Mouse (Mus musculus) mature B cell (primary cell): ENCODE data around the gene Majin.

Source experiments
- in situ Hi-C: fragments of 300-500 bp; cut with MboI; formaldehyde crosslinking; loops from 2 replicates; pipeline ENCODE4 v1.14.3; 2019

Gene Majin

GRCm38 (mm10) chr19:6184131-6184530, at the start of gene Majin:
TSS of gene Majin (plus strand) at chr19:6184388.
- in situ Hi-C loops = no loop called here

GRCm38 (mm10) chr19:6136397-6136796, 47.8 kb upstream of the Majin start:
- in situ Hi-C loops = no loop called here

DNA sequence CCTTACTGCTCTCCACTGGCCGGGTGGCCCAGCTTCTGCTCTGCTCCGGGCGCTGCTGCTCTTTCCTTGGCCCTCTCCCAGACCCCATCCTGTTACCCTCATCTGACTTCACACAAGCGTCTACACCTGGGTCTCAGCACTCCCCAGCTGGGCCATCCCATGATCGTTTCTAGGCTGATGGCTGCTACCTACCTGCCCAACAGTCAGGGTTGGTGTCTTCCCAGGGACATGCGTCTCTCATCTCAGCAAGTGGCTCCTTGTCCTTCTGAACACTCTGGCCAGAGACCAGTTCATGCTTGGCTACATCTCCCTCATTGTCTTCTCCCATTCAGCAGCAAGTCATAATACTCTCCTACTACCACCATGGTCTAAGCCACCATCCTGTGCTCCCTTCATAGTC, 44.5 kb upstream of the Majin start:
- in situ Hi-C loops = no loop called here

DNA sequence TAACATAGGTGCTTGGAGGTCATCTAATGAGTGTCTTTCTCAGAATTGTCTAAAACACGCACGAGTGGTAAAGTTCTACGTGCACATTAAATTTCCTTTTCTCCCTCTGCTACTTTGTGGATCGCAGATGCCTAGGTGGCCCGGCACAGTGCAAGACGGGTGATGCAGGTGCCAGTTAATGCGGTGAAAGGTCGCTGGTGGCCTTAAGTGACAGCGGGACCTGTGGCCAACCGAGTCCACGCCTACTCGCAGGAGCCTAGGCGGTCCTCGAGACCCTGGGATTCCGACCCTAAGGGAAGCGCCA, 43.9 kb upstream of the Majin start:
- in situ Hi-C loops = no loop called here

DNA sequence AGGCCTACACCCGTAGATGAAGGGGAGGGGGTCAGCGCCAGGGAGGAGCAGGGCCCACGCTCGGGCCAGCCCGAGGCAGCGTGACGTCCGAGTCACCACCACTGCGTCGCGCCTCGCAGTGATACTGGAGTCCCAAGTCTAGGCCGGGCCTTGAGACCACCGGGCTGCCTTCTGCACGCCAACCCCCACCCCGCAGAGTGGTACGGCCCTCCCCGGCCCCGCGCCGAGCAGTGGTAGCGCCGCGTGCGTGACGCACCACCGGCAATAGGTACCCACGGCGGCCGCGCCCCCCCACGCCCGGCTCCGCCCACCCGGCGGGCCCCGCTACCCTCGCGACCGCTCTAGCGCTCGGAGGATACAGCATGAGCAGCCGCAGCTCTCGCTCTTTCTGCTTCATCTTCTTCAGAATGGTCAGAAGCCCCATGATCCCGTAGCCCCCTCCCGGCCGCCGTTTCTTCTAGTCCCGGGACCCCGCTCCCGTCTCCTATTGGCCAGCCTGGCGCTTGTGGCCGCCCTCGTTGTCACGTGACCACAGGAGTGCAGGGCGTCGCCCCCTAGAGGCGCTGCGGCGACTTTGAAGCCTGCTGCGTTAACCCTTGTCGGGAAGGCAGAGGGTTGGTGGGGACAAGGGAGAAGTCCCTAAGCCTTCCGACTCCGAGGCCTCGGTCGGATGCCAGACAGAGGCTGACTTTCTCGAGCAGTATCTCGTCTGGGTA, 43.4 kb upstream of the Majin start, which contains the start of gene Batf2:
TSS of gene Batf2 (plus strand) at position 306 of the 716 bp plus-strand sequence.
- in situ Hi-C loops = no loop called here

- in situ Hi-C loops = no loop called here
These were observed 42.8 kb upstream of the Majin start, which contains the start of gene Arl2 for GRCm38 (mm10) chr19:6141394-6141749. TSS of gene Arl2 (minus strand) at chr19:6141548.

DNA sequence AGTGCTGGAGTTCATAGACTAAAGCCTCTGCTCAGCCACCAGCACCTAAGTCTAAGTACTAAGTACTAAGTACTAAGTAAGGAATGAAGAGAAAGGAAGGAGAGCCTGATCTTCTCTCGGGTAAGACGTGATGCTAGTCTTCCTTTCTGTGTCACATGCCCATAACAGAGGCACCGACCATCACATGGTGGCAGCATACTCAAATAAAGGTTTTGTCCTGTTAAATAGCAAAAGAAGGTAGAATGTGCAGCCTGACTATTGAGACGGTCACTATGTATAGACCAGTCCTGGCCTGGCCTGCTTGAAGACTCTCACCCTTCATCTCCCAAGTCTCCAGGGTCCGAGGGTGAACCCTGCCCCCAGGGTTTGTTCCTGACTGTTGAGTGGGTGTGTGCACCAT, 39.3 kb upstream of the Majin start:
- in situ Hi-C loops = no loop called here

DNA sequence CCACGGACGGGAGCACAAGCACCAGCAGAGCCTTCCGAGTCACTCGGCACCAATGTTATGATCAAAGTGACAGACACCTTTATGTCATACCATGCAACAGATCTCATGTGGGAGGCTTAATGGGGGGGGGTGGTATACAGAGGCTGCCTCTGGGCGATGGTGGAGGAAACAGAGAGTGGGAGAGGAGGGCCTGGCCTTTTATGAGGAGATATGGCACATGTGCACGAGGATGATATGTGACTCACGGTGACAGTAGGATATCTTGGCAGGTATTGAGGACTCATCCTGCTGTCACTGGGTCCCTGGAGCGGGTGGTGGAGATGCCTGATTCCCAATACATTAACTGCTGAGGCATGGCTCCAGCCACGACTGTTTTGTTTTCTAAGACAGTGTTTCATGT, 29.0 kb upstream of the Majin start:
- in situ Hi-C loops = no loop called here

DNA sequence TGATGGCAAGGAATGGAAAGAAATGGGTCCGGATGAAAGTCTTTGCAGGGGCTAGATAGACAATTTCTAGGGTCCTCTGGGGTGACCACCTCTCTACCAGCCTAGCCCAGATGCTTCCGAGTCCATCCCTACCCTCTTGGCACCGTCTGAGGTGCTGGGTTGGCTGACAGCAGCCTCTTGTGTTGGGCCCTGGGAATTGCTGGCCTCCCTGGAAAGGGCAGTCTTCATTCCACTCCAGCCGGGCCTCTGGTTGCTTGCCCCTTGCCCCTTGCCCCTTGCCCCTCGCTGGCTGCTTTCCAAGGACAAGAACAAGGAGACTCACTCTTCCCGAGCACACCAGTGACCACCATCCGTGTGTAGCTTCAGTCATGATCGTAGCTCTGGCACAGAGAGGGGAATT, 27.8 kb upstream of the Majin start:
- in situ Hi-C loops = no loop called here

DNA sequence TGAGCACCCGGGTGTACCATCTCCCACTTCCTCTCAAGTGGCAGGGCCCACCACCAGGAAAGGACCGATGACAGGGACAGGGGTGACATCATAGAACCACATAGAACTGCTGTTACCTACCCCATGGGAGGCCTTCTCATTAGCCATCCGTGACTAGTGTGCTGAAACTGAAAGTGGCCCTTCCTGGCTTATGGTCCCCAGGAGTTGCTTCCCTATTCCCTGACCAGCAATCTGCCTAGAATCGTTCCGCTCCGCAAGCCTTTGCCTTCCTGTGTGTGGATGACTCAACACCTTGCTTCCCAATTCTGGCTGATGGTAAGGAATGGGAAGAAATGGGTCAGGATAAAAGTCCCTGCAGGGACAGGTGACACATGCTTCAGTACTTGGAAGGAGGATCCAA, 27.0 kb upstream of the Majin start:
- in situ Hi-C loops = no loop called here

DNA sequence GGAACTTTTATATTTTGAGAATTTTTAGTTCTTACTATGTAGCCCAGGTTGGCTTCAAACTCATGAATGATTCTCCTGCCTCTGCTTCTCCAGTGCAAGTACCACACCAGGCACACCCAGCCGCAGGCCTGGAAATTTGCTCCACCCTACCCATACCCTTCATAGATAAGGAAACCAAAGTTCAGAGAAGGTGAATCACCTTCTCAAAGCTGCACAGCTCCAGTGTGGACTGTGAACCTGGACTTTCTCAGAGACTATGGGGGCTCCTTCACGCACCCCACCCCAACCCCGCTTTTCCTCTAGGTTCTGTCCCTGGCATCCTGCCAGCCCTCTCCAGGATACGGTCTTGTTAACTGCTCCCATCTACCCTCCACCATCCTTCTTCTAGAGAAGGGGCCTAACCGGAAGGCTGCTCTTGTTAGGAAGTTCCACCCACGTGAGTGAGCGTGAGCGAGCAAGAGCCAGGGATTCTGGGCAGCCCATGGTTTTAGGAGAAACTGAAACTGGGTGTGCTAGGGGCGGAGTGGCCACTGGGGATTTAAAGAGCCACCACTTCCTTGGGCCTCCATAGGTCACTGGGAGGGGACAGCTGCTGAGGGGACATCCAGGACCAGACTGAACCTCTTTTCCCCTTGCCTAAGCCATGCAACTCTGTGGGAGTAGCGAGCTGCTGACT, 20.2 kb upstream of the Majin start:
- in situ Hi-C loops = no loop called here

DNA sequence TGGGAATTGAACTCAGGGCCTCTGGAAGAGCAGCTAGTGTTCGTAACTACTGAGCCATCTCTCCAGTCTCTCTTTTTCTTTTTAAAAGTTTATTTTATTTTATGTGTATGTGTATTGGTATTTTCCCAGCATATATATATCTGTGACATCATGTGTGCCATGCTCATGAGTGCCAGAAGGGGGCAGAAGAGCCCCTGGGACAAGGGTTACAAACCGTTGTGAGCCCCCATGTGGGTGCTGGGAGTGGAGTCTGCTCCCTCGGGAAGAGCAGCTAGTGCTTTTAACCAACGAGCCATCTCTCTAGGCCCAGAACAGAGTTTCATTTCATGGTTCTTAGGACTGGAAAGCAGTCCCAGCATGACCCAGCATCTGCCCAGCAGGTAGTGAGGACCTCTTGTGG, 17.4 kb upstream of the Majin start:
- in situ Hi-C loops = no loop called here

DNA sequence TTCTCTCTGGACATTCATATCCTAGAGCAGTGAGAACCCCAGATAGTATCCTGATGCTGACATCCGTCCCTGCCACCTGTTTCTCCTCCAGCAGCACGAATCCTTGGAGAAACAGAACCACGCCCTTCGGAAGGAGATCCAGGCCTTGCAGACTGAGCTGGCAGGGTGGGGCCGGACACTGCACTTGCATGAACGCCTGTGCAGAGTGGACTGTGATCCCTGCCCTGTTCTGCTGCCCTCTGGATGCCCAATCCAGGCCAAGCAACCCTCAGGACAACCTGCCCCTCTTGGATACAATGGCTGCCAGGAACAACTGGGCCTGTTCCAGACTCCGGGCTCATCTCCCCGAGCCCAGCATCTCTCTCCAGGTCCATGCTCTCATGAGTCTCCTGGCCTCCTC, 13.0 kb upstream of the Majin start:
- in situ Hi-C loops = no loop called here

GRCm38 (mm10) chr19:6174771-6175170, 9.4 kb upstream of the Majin start:
- in situ Hi-C loops = no loop called here

- in situ Hi-C loops = no loop called here
These were observed 5.4 kb upstream of the Majin start for GRCm38 (mm10) chr19:6178775-6179174.

DNA sequence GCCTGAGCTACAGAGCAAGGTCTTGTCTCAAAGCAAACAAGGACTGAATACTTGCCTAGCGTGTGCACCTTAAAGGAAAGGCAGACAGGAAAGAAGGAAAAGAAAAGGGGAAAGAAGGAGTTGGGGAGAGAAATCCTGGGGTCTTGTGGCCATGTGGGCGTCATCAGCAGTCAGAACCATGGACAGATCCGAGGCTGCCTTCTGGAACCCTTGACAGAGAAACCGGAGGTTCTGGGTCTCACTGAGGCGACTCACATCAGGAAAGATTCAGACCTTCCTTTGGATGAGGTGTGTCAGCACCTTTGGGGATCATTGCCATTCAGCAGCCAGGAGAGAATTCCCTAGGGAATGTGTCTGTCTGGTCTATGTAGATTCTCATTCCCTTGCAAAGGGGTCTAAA, 2.6 kb upstream of the Majin start:
- in situ Hi-C loops = no loop called here

DNA sequence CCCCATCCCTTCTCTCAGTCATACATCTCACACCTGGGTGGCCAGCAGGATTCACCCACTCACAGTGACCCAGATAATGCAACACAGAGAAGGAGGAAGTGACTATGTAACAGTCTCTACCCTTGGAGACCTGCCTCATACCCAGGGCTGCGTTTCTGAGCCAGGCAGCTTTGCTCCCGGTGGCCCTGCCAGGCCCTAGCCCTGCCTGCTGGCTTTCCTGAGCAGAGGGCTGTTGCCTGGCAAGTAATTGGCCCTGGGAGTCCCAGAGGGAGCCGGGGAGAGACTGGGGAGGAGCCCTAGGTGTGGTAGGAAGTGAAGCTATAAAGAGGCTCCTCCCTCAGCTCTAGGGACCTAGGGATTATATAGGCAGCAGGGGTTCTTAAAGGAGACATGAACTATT, 1.7 kb upstream of the Majin start:
- in situ Hi-C loops = no loop called here

DNA sequence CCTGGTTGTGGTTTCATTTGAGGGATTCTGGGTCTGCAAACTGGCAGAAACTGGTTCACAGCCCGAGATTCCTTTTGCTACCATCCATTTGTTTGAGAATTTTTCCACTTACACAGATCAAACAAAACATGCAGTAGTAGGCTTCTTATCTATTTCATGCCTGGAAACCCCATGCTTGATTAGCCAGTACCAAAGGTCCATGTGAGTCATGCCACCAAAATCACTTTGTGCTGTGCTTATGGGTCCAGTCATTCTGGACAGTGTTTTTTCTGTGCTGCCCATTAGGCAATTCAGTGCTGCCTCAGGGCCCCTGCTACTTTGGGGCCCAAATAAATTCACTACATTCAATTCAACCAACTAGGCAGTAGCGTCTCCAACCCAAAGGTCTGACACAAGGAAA, 20.1 kb downstream of the Majin start:
- in situ Hi-C loops = no loop called here

GRCm38 (mm10) chr19:6206716-6207115, 22.5 kb downstream of the Majin start:
- in situ Hi-C loops = no loop called here

DNA sequence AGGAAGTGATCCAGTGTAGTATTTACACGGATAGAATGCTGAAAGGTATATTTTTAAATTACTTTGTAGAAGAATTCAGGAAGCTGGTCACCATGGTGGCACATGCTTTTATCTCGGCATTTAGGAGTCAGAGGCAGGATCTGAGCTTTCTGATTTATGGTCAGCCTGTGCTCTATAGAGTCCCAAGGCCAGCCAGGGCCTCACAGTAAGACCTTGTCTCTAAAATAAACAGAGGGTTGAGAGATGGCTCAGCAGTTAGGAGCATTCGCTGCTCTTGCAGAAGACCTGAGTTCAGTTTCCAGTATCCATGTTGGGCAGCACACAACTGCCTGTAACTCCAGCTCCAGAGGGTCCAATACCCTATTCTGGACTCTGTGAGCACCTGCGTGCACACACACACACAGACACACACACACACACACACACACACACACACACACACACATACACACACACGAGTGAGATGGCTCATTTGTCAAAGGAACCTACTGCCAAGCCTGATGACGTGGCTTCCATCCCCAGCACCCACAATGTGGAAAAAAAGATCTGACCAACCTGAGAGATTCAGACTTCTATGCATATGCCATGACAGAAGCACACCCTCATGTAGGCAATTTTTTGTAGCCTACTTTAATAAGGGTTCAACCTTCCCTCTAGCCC, 32.0 kb downstream of the Majin start:
- in situ Hi-C loops = no loop called here

GRCm38 (mm10) chr19:6218606-6219005, 34.4 kb downstream of the Majin start:
- in situ Hi-C loops = no loop called here

DNA sequence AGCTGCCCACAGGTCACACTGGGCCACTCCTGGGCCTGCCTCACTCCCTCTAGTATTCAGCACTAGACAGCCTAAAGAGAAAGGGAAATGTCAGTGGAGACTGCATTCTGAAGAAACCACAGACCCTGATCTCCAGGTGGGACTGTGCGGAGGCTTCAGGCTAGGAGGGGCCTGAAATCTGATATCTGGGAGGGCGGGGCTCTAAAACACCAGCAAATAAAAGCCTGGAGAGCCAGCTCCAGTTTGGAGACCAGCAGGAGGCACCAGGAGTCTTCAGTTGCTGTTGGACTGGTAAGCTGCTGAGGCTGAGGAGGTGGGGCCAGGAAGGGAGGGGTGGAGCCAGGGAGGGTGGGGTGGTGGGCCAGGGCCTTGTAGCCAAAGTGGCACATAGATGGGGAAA, 41.9 kb downstream of the Majin start, which contains the start of gene Gpha2:
TSS of gene Gpha2 (plus strand) at position 246 of the 400 bp plus-strand sequence.
- in situ Hi-C loops = no loop called here

DNA sequence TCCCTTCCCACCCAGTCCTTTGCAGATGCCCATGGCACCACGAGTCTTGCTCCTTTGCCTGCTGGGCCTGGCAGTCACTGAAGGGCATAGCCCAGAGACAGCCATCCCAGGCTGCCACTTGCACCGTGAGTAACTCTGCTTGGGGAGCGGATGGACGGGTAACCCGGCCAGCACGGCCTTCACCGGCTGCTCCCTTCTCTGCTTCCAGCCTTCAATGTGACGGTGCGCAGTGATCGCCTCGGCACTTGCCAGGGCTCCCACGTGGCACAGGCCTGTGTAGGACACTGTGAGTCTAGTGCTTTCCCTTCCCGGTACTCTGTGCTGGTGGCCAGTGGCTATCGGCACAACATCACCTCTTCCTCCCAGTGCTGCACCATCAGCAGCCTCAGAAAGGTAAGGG, 42.6 kb downstream of the Majin start:
- in situ Hi-C loops = no loop called here
